Mouse (Mus musculus): ENCODE results near the gene Strip2.

DNA sequence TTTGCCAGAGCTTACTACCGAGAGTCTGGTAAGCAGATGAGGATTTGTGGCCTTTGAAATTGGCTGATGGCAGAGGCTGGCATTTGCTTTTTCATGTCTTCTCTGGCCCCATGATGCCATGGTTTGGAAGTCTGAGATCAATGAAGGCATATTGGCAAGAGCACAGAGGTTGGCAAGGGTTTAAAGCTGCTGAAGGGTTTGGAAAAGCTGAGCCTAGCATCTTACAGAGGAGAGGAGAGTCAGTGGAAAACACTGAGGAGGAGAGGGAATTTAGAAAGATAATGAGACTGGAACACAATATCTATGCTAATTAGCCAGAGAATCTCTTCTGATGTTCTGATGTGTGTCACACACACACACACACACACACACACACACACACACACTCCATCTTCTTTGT, 27.7 kb downstream of the Strip2 start:
- TF ChIP-seq ZC3H11A (IDR thresholded peaks at IDR 0.05; ENCODE audit: borderline replicate concordance, low read depth, low read length) (no peak), HCFC1 (IDR thresholded peaks at IDR 0.05; ENCODE audit: borderline replicate concordance, insufficient read depth, low read length) (no peak), ZNF384 (IDR thresholded peaks at IDR 0.05; ENCODE audit: low read depth, low read length) (no peak)

Measured in ES-E14 (cell line).